Mouse (Mus musculus) MEL (cell line): Measurements from ENCODE around the gene Pex11b. TPM values are rescaled to one million over a fixed set of nuclear protein-coding genes. Genes with fewer than 3 reads are reported as not detected.
A peak's percentile ranks its signal among the peaks of the same experiment; 100 is the strongest.

Source experiments
- DNase-seq: peaks from one replicate; pipeline ENCODE4 v3.0.0; 2011; ENCODE audit warnings: low read depth, low spot score
- H3K27ac ChIP-seq: 2 replicates; pipeline ENCODE4 v1.5.1; 2012; ENCODE audit warnings: low read depth, mild to moderate bottlenecking, control low read depth, low read length, moderate library complexity; ENCODE audit not compliant: control insufficient read depth
- H3K27me3 ChIP-seq, 2 experiments: fragments of 150-350 bp in 1 of 2; sonication (generic) in 1 of 2; 2 replicates each; pipeline ENCODE4 v1.6.1; 2012; ENCODE audit warnings: low read length in 2 of 2, mild to moderate bottlenecking in 2 of 2, improper control_type of control experiment in 1 of 2, moderate library complexity in 1 of 2; ENCODE audit not compliant: insufficient read depth in 2 of 2, control insufficient read depth in 1 of 2
- H3K36me3 ChIP-seq, 2 experiments: 2 replicates each; pipeline ENCODE4 v1.6.1; 2012 to 2014; ENCODE audit warnings: low read length in 2 of 2, improper control_type of control experiment in 1 of 2, inconsistent platforms in 1 of 2, mild to moderate bottlenecking in 1 of 2; ENCODE audit not compliant: insufficient read depth in 2 of 2, control insufficient read depth in 1 of 2
- H3K4me1 ChIP-seq, 2 experiments: fragments of 150-350 bp in 1 of 2; sonication (generic) in 1 of 2; 2 replicates each; pipeline ENCODE4 v1.6.1; 2012; ENCODE audit warnings: low read length in 2 of 2, improper control_type of control experiment in 1 of 2, mild to moderate bottlenecking in 1 of 2; ENCODE audit not compliant: insufficient read depth in 2 of 2, control insufficient read depth in 1 of 2
- H3K4me3 ChIP-seq, 2 experiments: fragments of 150-350 bp in 1 of 2; sonication (generic) in 1 of 2; 2 replicates each; pipeline ENCODE4 v1.5.1; 2012; ENCODE audit warnings: low read depth in 2 of 2, low read length in 2 of 2, mild to moderate bottlenecking in 2 of 2, moderate library complexity in 2 of 2, control low read depth in 1 of 2, improper control_type of control experiment in 1 of 2; ENCODE audit not compliant: control insufficient read depth in 1 of 2, insufficient read depth in 1 of 2
- H3K79me2 ChIP-seq: 2 replicates; pipeline ENCODE4 v1.6.1; 2012; ENCODE audit warnings: mild to moderate bottlenecking, low read length, moderate library complexity; ENCODE audit not compliant: control insufficient read depth, poor library complexity, insufficient read depth
- H3K9ac ChIP-seq: 2 replicates; pipeline ENCODE4 v1.6.1; 2012; ENCODE audit warnings: low read depth, mild to moderate bottlenecking, control low read depth, low read length, moderate library complexity; ENCODE audit not compliant: control insufficient read depth, poor library complexity, severe bottlenecking
- H3K9me3 ChIP-seq: fragments of 150-350 bp; sonication (generic); replicated peaks from 2 replicates; pipeline ENCODE4 v1.6.1; 2012; ENCODE audit warnings: mild to moderate bottlenecking, low read length, improper control_type of control experiment, moderate library complexity; ENCODE audit not compliant: insufficient read depth
- CHD1 ChIP-seq: IDR thresholded peaks from 2 replicates; pipeline ENCODE4 v1.6.1; 2012; ENCODE audit warnings: low read depth, mild to moderate bottlenecking, inconsistent platforms, low read length, improper control_type of control experiment
- CTCF ChIP-seq, 3 experiments: IDR thresholded peaks in 2 of 3; conservative IDR thresholded peaks in 1 of 3; 2 replicates each; pipeline ENCODE4 v1.5.1; 2011 to 2012; ENCODE audit warnings: low read length in 3 of 3, low read depth in 2 of 3, mild to moderate bottlenecking in 2 of 3, improper control_type of control experiment in 1 of 3, inconsistent platforms in 1 of 3, mixed read lengths in 1 of 3, moderate library complexity in 1 of 3; ENCODE audit not compliant: control insufficient read depth in 1 of 3, insufficient read depth in 1 of 3, poor library complexity in 1 of 3, severe bottlenecking in 1 of 3
- E2F4 ChIP-seq: IDR thresholded peaks from 2 replicates; pipeline ENCODE4 v1.6.1; 2011; ENCODE audit warnings: low read depth, low read length, improper control_type of control experiment, borderline replicate concordance
- ELF1 ChIP-seq: IDR thresholded peaks from 2 replicates; pipeline ENCODE4 v1.6.1; 2014; ENCODE audit warnings: low read depth, mild to moderate bottlenecking, inconsistent platforms, low read length, improper control_type of control experiment, moderate library complexity
- EP300 ChIP-seq, 2 experiments: IDR thresholded peaks; 2 replicates each; pipeline ENCODE4 v1.6.1; 2011; ENCODE audit warnings: improper control_type of control experiment in 2 of 2, low read length in 2 of 2, low read depth in 1 of 2, mild to moderate bottlenecking in 1 of 2
- ETS1 ChIP-seq: IDR thresholded peaks from 2 replicates; pipeline ENCODE4 v1.6.1; 2012; ENCODE audit warnings: low read depth, mild to moderate bottlenecking, inconsistent platforms, low read length, improper control_type of control experiment, moderate library complexity
- GABPA ChIP-seq: IDR thresholded peaks from 2 replicates; pipeline ENCODE4 v1.6.1; 2012; ENCODE audit warnings: low read depth, mild to moderate bottlenecking, inconsistent platforms, low read length, improper control_type of control experiment, moderate library complexity
- GATA1 ChIP-seq: IDR thresholded peaks from 2 replicates; pipeline ENCODE4 v1.6.1; 2011; ENCODE audit warnings: low read depth, low read length, improper control_type of control experiment
- HCFC1 ChIP-seq: IDR thresholded peaks from 2 replicates; pipeline ENCODE4 v1.6.1; 2012; ENCODE audit warnings: low read depth, mild to moderate bottlenecking, inconsistent platforms, low read length, improper control_type of control experiment, moderate library complexity
- JUND ChIP-seq: IDR thresholded peaks from 2 replicates; pipeline ENCODE4 v1.6.1; 2011; ENCODE audit warnings: low read depth, mild to moderate bottlenecking, improper control_type of control experiment, low read length
- KAT2A ChIP-seq: conservative IDR thresholded peaks from 2 replicates; pipeline ENCODE4 v1.6.1; 2012; ENCODE audit warnings: low read depth, low read length, improper control_type of control experiment, inconsistent platforms
- MAFK ChIP-seq: IDR thresholded peaks from 2 replicates; pipeline ENCODE4 v1.6.1; 2011; ENCODE audit warnings: low read depth, mild to moderate bottlenecking, low read length, improper control_type of control experiment, borderline replicate concordance
- MAX ChIP-seq: IDR thresholded peaks from 2 replicates; pipeline ENCODE4 v1.6.1; 2011; ENCODE audit warnings: low read length, improper control_type of control experiment
- MAZ ChIP-seq: IDR thresholded peaks from 2 replicates; pipeline ENCODE4 v1.6.1; 2012; ENCODE audit warnings: low read depth, mild to moderate bottlenecking, inconsistent platforms, low read length, improper control_type of control experiment
- MEF2A ChIP-seq: IDR thresholded peaks from 2 replicates; pipeline ENCODE4 v1.6.1; 2014; ENCODE audit warnings: low read depth, mild to moderate bottlenecking, inconsistent platforms, low read length, improper control_type of control experiment; ENCODE audit not compliant: poor library complexity, insufficient replicate concordance, severe bottlenecking; ENCODE audit errors: extremely low read depth
- MXI1 ChIP-seq: IDR thresholded peaks from 2 replicates; pipeline ENCODE4 v1.6.1; 2011; ENCODE audit warnings: mild to moderate bottlenecking, low read depth, low read length, improper control_type of control experiment
- MYB ChIP-seq: IDR thresholded peaks from 2 replicates; pipeline ENCODE4 v1.6.1; 2011; ENCODE audit warnings: mild to moderate bottlenecking, low read depth, low read length, improper control_type of control experiment
- MYC ChIP-seq: IDR thresholded peaks from 2 replicates; pipeline ENCODE4 v1.6.1; 2011; ENCODE audit warnings: low read depth, mild to moderate bottlenecking, low read length, improper control_type of control experiment, moderate library complexity
- NELFE ChIP-seq: IDR thresholded peaks from 2 replicates; pipeline ENCODE4 v1.6.1; 2011; ENCODE audit warnings: low read depth, low read length, improper control_type of control experiment
- NRF1 ChIP-seq: IDR thresholded peaks from 2 replicates; pipeline ENCODE4 v1.6.1; 2014; ENCODE audit warnings: low read depth, mild to moderate bottlenecking, inconsistent platforms, low read length, improper control_type of control experiment, moderate library complexity; ENCODE audit not compliant: poor library complexity, insufficient read depth, severe bottlenecking
- POLR2A ChIP-seq, 2 experiments: IDR thresholded peaks; 2 replicates each; pipeline ENCODE4 v1.6.1; 2011 to 2012; ENCODE audit warnings: low read length in 2 of 2, mild to moderate bottlenecking in 2 of 2, control low read depth in 1 of 2, improper control_type of control experiment in 1 of 2, low read depth in 1 of 2, moderate library complexity in 1 of 2; ENCODE audit not compliant: control insufficient read depth in 1 of 2, insufficient read depth in 1 of 2, poor library complexity in 1 of 2
- POLR2AphosphoS2 ChIP-seq: IDR thresholded peaks from 2 replicates; pipeline ENCODE4 v1.6.1; 2011; ENCODE audit warnings: low read length, improper control_type of control experiment
- POLR2AphosphoS5 ChIP-seq: IDR thresholded peaks from 2 replicates; pipeline ENCODE4 v1.6.1; 2012; ENCODE audit warnings: low read depth, borderline replicate concordance, mild to moderate bottlenecking, inconsistent platforms, low read length, moderate library complexity, mixed read lengths
- RAD21 ChIP-seq: IDR thresholded peaks from 2 replicates; pipeline ENCODE4 v1.6.1; 2011; ENCODE audit warnings: mild to moderate bottlenecking, low read depth, low read length, improper control_type of control experiment
- RCOR1 ChIP-seq: IDR thresholded peaks from 2 replicates; pipeline ENCODE4 v1.6.1; 2012; ENCODE audit warnings: low read depth, mild to moderate bottlenecking, inconsistent platforms, low read length, improper control_type of control experiment
- SIN3A ChIP-seq: IDR thresholded peaks from 2 replicates; pipeline ENCODE4 v1.6.1; 2012; ENCODE audit warnings: low read length, improper control_type of control experiment, inconsistent platforms
- SMC3 ChIP-seq: IDR thresholded peaks from 2 replicates; pipeline ENCODE4 v1.6.1; 2011; ENCODE audit warnings: low read depth, low read length, improper control_type of control experiment
- TAL1 ChIP-seq: IDR thresholded peaks from 2 replicates; pipeline ENCODE4 v1.6.1; 2012; ENCODE audit warnings: mild to moderate bottlenecking, inconsistent platforms, low read length, moderate library complexity, mixed read lengths
- TBP ChIP-seq: IDR thresholded peaks from 2 replicates; pipeline ENCODE4 v1.8.0; 2011; ENCODE audit warnings: low read depth, low read length, improper control_type of control experiment
- TCF12 ChIP-seq: IDR thresholded peaks from 2 replicates; pipeline ENCODE4 v1.6.1; 2014; ENCODE audit warnings: low read depth, mild to moderate bottlenecking, inconsistent platforms, low read length, improper control_type of control experiment, moderate library complexity
- UBTF ChIP-seq: IDR thresholded peaks from 2 replicates; pipeline ENCODE4 v1.6.1; 2012; ENCODE audit warnings: low read depth, mild to moderate bottlenecking, inconsistent platforms, low read length, improper control_type of control experiment, moderate library complexity, borderline replicate concordance; ENCODE audit not compliant: insufficient read depth
- USF1 ChIP-seq: IDR thresholded peaks from 2 replicates; pipeline ENCODE4 v1.6.1; 2014; ENCODE audit warnings: low read depth, mild to moderate bottlenecking, inconsistent platforms, low read length, improper control_type of control experiment, moderate library complexity
- USF2 ChIP-seq, 2 experiments: IDR thresholded peaks; 2 replicates each; pipeline ENCODE4 v1.6.1; 2011 to 2012; ENCODE audit warnings: improper control_type of control experiment in 2 of 2, low read length in 2 of 2, borderline replicate concordance in 1 of 2, inconsistent platforms in 1 of 2, low read depth in 1 of 2, mild to moderate bottlenecking in 1 of 2; ENCODE audit not compliant: insufficient read depth in 1 of 2
- ZC3H11A ChIP-seq: IDR thresholded peaks from 2 replicates; pipeline ENCODE4 v1.6.1; 2012; ENCODE audit warnings: low read depth, mild to moderate bottlenecking, inconsistent platforms, low read length, improper control_type of control experiment
- ZKSCAN1 ChIP-seq: IDR thresholded peaks from 2 replicates; pipeline ENCODE4 v1.6.1; 2012; ENCODE audit warnings: low read depth, mild to moderate bottlenecking, inconsistent platforms, low read length, improper control_type of control experiment, moderate library complexity
- ZMIZ1 ChIP-seq: IDR thresholded peaks from 2 replicates; pipeline ENCODE4 v1.6.1; 2012; ENCODE audit warnings: low read depth, mild to moderate bottlenecking, inconsistent platforms, low read length, improper control_type of control experiment, moderate library complexity
- ZNF384 ChIP-seq: IDR thresholded peaks from 2 replicates; pipeline ENCODE4 v1.6.1; 2012; ENCODE audit warnings: low read depth, mild to moderate bottlenecking, inconsistent platforms, low read length, improper control_type of control experiment
- polyA plus RNA-seq, 2 experiments: library from polyadenylated mRNA; stranded (reverse) in 1 of 2; unstranded in 1 of 2; fragments of >175 nt in 1 of 2; fragments of >200 nt in 1 of 2; gene quantifications; 2 replicates each; pipeline versions ENCODE4 v1.2.1 to v1.2.4; 2012; ENCODE audit warnings: low replicate concordance in 2 of 2, low read depth in 1 of 2; ENCODE audit not compliant: insufficient read length in 2 of 2, insufficient read depth in 1 of 2, missing spikeins in 1 of 2
- total RNA-seq: library from RNA; depleted of rRNA; stranded (reverse); fragments of 300-350 nt; gene quantifications from 2 replicates; pipeline ENCODE4 v1.2.3, GENCODE M21; 2012

Pex11b gene
- total and polyA plus RNA-seq, 3 experiments: 38.2 to 82.8 TPM; not detected in 1

DNA sequence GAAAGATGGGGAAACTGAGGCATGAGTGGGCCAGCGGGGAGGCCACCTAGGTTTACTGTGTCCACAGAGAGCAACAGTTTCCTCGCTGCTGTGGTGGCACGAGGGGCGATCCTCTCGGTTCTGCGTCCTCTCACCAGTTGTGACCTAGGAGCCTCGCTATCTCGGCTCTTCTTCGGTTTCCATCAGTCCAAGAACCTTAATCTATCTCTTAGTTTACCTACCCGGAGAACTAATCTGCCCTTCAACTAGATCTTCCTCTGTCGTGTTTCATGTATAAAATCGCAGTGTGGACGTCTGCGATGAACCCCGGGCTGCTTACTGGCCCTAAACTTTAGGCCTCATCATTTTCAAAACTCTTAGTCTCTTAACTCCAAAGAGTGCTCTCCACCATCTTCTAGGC, 730 bp downstream of the Pex11b start:
- Histone ChIP-seq H3K79me2 (peaks cover 17% of the 10 kb centered on the region), H3K27me3 (no peaks in the 10 kb centered on the region), H3K4me1 (peaks cover 6 to 19% of the 10 kb centered on the region in 2 experiments), H3K4me3 (peak overlapping the region; percentile 73 to 89), H3K27ac (peak overlapping the region; percentile 80), H3K9me3 (no peaks in the 10 kb centered on the region), H3K9ac (peak overlapping the region; percentile 87), H3K36me3 (peaks cover 17 to 31% of the 10 kb centered on the region in 2 experiments)
- TF ChIP-seq ZKSCAN1 (no peak), MAZ (no peak; the same call in 1 of the 2 replicates), HCFC1 (no peak), UBTF (no peak), MYB (no peak), KAT2A (no peak), POLR2AphosphoS2 (no peak), MYC (no peak), TAL1 (no peak), ZNF384 (no peak), GABPA (no peak), CTCF (IDR thresholded peaks at IDR 0.05 in 2 of 3, conservative IDR thresholded peaks at IDR 0.05 in 1 of 3; ENCODE audit: control insufficient read depth in 1 of 3, insufficient read depth in 1 of 3, low read depth in 2 of 3, low read length in 3 of 3, poor library complexity in 1 of 3, severe bottlenecking in 1 of 3) (no peak), ELF1 (no peak), SMC3 (no peak), MAFK (no peak), ZC3H11A (no peak), SIN3A (no peak; the same call in 1 of the 2 replicates), JUND (no peak), GATA1 (peak; percentile 29; the same call in 1 of the 2 replicates), USF2 (IDR thresholded peaks at IDR 0.05; ENCODE audit: borderline replicate concordance in 1 of 2, insufficient read depth in 1 of 2, low read depth in 1 of 2, low read length in 2 of 2) (no peak), POLR2AphosphoS5 (no peak), ETS1 (0 out of 2 replicates have a peak, but pooled peaks have one; percentile 9), POLR2A (IDR thresholded peaks at IDR 0.05; ENCODE audit: control insufficient read depth in 1 of 2, insufficient read depth in 1 of 2, low read depth in 1 of 2, low read length in 2 of 2, poor library complexity in 1 of 2) (no peak), EP300 (IDR thresholded peaks at IDR 0.05; ENCODE audit: low read depth in 1 of 2, low read length in 2 of 2) (peak in 1 of 2 experiments; percentile 2; a peak in 2 of 4 replicates), CHD1 (no peak), USF1 (no peak), NRF1 (no peak), E2F4 (peak; percentile 10; the same call in 1 of the 2 replicates), TBP (no peak), TCF12 (no peak), NELFE (no peak), ZMIZ1 (no peak), RCOR1 (no peak), MXI1 (no peak), RAD21 (no peak), MEF2A (no peak), MAX (peak; percentile 27; the same call in 1 of the 2 replicates)
- peak; percentile 71 for DNase-seq
